Mouse (Mus musculus): ENCODE results near the gene Serpinb1a. TPM values are rescaled to one million over a fixed set of nuclear protein-coding genes. Genes with fewer than 3 reads are reported as not detected.
"Not testable (repeated sequence)": the region's sequence is repeated elsewhere in the genome, so short reads cannot be mapped to it uniquely, and the experiment has no call there.

Serpinb1a gene
- 1 to 10 TPM; 3.4 to 4.4 TPM for total RNA-seq (2021)

- no peak for DNase-seq
Observed at GRCm38 (mm10) chr13:32850668-32851404, at the start of gene Serpinb1a. Gene Serpinb1a (minus strand): TSS chr13:32851185.

GRCm38 (mm10) chr13:32900639-32901038 lies 49.7 kb upstream of the Serpinb1a start:
- no peak for DNase-seq

- DNase-seq = not testable (repeated sequence)
Observed at GRCm38 (mm10) chr13:32899114-32899513, 48.1 kb upstream of the Serpinb1a start.

- no peak for DNase-seq
Observed at GRCm38 (mm10) chr13:32898111-32898510, 47.1 kb upstream of the Serpinb1a start, which contains the start of gene Serpinb1c. Gene Serpinb1c (minus strand): TSS chr13:32898211.

- DNase-seq = no peak
Observed at GRCm38 (mm10) chr13:32896931-32897330, 45.9 kb upstream of the Serpinb1a start.

- DNase-seq = no peak
Observed at GRCm38 (mm10) chr13:32884755-32885154, 33.8 kb upstream of the Serpinb1a start.

DNA sequence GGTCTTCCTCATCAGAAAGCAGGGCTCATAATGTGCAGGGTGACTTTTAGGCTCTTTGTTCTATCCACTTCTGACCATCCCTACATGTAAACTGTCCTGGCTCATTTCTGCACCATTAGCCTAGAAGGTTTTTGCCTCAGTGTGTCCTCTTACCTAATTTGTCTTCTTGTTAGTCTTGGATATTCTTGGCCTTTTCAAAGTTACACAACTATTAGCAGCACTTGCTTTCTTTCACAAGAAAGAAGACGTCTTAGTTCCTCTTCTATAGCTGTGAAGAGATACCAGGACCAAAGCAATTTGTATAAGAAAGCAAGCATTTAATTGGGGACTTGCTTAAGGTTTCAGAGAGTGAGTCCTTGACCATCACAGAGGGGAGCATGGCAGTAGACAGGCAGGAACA lies 22.9 kb upstream of the Serpinb1a start:
- DNase-seq = no peak

DNA sequence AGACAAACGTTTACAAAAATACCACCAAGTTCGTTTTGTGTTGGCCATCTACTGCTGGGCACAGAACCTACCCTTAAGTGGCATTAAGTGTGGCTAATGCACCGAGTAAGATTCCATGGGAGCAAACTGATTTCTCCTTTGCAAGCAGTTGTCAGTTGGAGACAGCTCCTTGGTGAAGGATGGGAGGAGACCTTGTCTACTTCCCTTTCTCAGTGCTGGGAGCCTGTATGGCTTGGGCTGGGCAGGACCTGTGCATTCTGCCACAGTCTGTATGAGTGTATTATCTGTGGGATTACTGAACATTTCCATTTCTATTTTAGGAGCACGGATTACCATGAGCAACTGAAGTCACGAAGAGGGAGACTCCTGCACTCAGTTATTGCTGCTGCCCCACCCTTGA lies 17.9 kb upstream of the Serpinb1a start:
- DNase-seq = no peak

DNA sequence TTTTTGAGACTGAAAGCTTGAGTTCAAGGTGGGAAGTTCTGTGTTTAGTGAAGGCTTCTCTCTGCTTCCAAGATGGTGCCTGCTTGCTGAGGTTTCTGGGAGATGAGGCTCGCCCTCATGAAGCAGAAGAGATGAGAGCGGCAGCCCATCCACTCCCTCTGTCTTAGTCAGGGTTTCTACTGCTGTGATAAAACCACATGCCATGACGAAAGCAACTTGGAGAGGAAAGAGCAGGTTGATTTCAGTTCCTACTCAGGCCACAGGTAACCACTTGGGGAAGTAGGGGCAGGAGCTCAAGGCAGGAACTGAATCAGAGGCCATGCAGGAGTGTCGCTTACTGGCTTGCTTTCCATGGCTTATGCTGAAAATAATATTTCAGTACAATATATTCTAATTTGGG lies 17.2 kb upstream of the Serpinb1a start:
- not testable (repeated sequence) for DNase-seq

DNA sequence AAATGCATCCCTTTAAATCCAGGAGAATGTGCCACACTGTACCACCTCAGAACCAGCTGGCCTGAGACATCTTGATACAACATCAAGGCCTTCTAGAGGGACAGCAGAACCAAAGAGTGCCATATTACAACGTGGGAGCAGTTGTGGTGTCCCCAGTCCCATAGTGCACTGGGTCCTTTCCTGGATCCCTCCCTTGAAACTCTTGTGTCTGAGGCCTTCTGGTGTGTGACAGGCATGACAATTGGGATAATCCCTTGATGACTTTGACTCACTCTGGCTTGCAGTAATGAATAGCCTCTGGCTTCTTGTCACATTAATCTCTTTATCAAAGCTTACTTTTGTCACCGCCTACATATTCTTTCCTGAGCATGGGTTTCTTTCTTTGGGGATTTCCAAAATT lies 16.0 kb upstream of the Serpinb1a start:
- DNase-seq = no peak

GRCm38 (mm10) chr13:32866484-32866883 lies 15.5 kb upstream of the Serpinb1a start:
- peak; percentile 54 to 62 for DNase-seq

- no peak for DNase-seq
Observed at GRCm38 (mm10) chr13:32865591-32865990, 14.6 kb upstream of the Serpinb1a start.

GRCm38 (mm10) chr13:32864529-32864928 lies 13.5 kb upstream of the Serpinb1a start:
- DNase-seq = not testable (repeated sequence)

DNA sequence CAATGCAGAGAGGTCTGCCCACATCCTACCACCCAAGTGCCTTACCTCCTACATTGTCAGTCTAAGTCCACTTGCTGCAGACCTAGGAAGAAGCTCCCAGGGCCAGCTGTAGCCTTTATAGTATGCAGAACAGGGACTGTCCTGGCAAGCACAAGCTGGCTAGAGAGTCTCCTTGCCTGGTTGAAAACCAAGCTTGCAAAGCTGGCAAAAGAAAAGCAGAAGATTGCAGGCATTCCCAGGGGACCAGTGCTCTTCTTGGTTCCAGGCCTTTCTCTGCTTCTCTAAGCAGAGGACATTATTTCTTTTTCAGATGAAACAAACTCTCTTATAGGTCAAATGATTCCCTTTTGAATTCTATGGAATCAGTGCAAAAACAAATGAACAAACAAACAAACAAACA lies 12.5 kb upstream of the Serpinb1a start:
- no peak for DNase-seq

- no peak for DNase-seq
Observed at GRCm38 (mm10) chr13:32860821-32861220, 9.8 kb upstream of the Serpinb1a start.

DNA sequence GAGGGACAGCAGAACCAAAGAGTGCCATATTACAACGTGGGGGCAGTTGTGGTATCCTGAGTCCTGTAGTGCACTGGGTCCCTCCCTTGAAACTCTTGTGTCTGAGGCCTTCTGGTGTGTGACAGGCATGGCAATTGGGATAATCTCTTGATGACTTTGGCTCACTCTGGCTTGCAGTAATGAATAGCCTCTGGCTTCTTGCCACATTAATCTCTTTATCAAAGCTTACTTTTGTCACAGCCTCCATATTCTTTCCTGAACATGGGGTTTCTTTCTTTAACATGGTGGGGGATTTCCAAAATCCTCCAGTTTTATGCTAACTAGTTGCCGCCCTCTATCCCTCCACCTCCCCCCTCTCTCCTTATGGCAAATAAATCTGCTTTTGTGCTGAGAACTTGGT lies 2.1 kb upstream of the Serpinb1a start:
- DNase-seq = no peak

DNA sequence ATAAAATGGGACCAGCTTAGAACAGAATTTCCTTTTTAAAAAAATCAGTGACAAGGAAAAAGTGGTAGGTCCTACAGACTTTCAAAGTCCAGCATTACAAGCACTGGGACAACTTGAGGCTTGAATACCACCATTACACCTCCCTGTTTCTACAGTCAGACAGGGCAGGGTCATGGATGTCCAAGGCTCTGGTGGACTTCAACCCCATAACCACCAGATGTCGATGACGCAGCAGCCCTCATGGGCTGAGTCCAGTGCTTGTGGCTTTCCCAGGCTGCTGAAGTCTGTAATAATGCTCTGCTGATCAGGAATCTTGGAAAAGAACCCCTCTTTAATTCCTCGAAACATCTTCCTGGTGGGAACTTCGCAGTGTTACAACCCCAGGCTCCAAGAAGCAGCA lies 1.6 kb upstream of the Serpinb1a start:
- DNase-seq = no peak

GRCm38 (mm10) chr13:32851967-32852366 lies 982 bp upstream of the Serpinb1a start:
- DNase-seq = peak in 1 of 2 experiments; percentile 40

GRCm38 (mm10) chr13:32850156-32850555 lies 829 bp downstream of the Serpinb1a start:
- DNase-seq = no peak

DNA sequence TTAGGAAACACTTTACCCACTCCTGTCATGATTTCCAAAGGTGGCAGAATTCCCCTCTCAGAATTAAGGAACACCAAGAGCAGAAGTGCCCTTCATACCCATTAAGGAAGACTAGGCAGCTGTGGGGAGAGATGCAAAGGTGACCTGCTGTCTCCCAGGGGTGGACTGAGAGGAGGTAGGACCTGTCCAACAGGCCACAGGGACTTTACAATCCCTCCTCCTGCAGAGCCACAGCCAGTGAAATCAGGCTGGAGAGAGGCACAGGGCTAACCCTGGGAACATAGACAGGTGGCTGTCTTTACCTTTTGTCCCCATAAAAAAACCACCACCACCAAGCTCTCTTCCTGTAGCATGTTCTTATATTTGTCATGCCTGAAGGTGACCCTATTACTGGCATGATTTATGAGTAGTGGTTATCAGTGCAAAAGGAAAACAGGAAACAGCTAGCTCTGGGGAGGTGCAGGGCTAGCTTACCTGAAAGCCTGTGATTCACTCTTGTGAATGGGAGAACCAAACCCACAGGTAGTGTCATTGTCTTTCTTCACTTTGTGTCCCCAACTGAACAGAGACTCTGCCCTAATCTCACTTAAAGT lies 1.4 kb downstream of the Serpinb1a start:
- DNase-seq = no peak

DNA sequence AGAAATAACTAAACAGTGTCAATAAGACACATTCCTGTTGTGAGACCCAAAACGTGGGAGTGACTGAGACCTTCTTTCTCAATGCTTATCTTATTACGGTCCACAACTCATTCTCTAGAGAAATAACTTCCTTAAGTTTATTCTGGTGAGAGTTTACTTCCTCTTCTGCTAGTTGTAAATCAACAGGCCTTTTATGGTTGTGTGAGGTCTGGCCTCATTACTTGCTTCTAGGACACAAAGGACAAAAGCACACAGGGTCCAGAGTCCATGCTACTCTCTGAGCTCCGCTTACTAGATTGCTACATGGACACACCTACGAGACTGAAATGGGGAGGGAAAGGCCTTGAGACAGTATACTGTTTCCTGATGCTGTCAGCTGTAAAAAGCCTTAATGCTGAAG lies 1.9 kb downstream of the Serpinb1a start:
- no peak for DNase-seq

- DNase-seq = no peak
Observed at GRCm38 (mm10) chr13:32846221-32846620, 4.8 kb downstream of the Serpinb1a start.

DNA sequence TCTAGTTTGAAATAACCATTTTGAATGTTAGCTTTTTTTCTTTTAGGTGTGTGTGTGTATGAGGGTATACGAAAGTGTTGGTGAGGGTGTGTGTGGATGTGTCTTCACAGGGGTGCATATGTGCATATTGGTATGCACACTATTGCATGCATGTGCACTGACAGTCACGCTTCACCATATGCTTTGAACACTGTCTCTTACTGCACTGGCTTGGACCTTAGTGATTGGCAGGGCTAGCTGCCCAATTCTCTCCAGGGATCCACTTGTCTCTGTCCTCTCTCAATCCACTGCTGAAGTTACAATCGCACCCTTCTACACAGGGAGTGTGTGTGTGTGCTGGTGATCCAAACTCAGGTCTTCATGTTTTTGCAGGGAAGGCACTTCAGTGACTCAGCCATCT lies 9.6 kb downstream of the Serpinb1a start:
- DNase-seq = no peak

DNA sequence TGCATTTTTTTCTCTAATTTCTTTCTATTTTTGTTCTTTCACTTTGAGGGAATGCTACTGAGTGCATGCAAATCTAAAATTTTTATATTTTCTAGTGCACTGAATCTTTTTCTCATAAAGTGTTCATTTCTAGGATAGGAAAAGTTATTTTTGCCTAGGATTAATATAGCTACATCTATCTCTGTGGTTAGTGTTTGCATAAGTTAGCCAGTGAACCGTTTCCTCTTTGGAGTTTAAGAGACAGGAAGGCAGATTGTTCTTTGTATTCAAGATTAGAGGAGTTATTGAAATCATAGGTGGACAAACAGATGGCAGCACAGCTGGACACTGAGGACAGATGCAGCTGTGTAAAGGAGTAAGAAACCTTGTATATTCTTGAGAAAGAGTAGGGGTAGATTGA lies 11.7 kb downstream of the Serpinb1a start:
- DNase-seq = no peak
